Mouse (Mus musculus): ENCODE measurements around the gene Arhgef1. TPM values are rescaled to one million over a fixed set of nuclear protein-coding genes. Genes with fewer than 3 reads are reported as not detected.
"Not testable (repeated sequence)": the region's sequence is repeated elsewhere in the genome, so short reads cannot be mapped to it uniquely, and the experiment has no call there.

The Arhgef1 gene
- polyA plus RNA-seq, 1 experiment from 2014 or later = 91.8 TPM

DNA sequence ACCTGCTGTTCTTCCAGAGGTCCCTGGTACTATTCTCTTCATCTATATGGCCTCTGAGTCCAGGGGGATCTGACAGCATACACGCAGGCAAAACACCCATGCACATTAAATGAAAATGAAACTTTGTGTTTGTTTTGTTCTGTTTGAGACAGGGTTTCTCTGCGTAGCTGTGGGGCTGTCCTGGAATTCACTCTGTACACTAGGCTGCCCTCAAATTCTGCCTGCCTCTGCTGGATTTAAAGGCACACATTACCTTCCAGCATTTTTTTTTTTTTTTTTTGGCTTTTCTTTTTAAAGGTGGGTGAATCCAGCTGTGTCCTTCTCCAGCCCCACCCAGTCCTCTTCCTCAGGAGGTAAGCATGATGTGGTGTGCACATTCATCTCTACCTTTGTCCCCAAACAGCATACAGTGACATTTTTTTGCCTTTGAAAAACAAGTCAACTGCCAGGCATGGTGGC, 10.6 kb upstream of the Arhgef1 start:
- Histone ChIP-seq H3K9ac (no peak overlapping the region), H3K9me3 (replicated peaks) (no peaks in the 10 kb centered on the region), H3K27ac (no peak overlapping the region), H3K36me3 (peaks cover 30% of the 10 kb centered on the region), H3K4me1 (peaks cover 8% of the 10 kb centered on the region), H3K4me3 (no peak overlapping the region), H3K4me2 (replicated peaks) (no peak overlapping the region), H3K27me3 (no peaks in the 10 kb centered on the region)
- ATAC-seq (ENCODE audit: low FRiP score) = no peak
- WGBS = 75% methylated on average over 2 of the region's 2 CpGs

GRCm38 (mm10) chr7:24895749-24896148, 7.0 kb upstream of the Arhgef1 start:
- H3K9ac ChIP-seq; H3K27ac ChIP-seq; H3K4me3 ChIP-seq; H3K36me3 ChIP-seq; H3K9me3 ChIP-seq (replicated peaks); H3K27me3 ChIP-seq; ATAC-seq (ENCODE audit: low FRiP score); H3K4me1 ChIP-seq; H3K4me2 ChIP-seq (replicated peaks): not testable (repeated sequence)
- WGBS = 90% methylated on average over 2 of the region's 2 CpGs

DNA sequence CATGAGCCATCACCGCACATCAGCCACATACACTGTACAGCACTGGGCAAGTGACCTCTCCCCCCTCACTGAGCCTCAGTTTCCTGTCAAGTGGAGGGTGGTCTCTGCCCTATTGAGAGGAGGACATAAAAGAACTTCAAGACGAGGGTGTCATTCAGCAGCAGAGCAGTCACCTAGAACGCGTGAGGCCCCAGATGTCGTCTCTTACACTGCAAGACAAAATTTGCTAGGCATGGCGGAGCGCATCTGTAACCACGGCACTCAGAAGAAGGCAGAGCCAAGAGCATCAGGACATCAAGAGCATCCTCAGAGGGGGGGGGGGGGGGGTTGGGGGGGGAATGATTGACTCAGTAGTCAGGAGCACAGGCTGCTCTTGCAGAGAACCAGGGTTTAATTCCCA, 6.4 kb upstream of the Arhgef1 start:
- no peak overlapping the region for H3K27ac ChIP-seq
- ATAC-seq (ENCODE audit: low FRiP score) = no peak
- no peak overlapping the region for H3K4me3 ChIP-seq
- H3K9me3 ChIP-seq (replicated peaks) = no peaks in the 10 kb centered on the region
- H3K9ac ChIP-seq = no peak overlapping the region
- H3K36me3 ChIP-seq = no peaks in the 10 kb centered on the region
- H3K4me2 ChIP-seq (replicated peaks) = no peak overlapping the region
- no peaks in the 10 kb centered on the region for H3K4me1 ChIP-seq
- WGBS = 72% methylated on average over 8 of the region's 8 CpGs
- H3K27me3 ChIP-seq = no peaks in the 10 kb centered on the region

- Histone ChIP-seq H3K9me3 (replicated peaks) (no peaks in the 10 kb centered on the region), H3K4me3 (no peak within 1 kb of the TSS), H3K9ac (no peak within 1 kb of the TSS), H3K36me3 (no peaks in the 10 kb centered on the region), H3K27ac (no peak within 1 kb of the TSS), H3K4me1 (no peaks in the 10 kb centered on the region), H3K4me2 (replicated peaks) (no peak within 1 kb of the TSS), H3K27me3 (no peaks in the 10 kb centered on the region)
- WGBS = 79% methylated on average over 12 of the region's 12 CpGs
- ATAC-seq (ENCODE audit: low FRiP score) = no peak
These were observed 5.5 kb upstream of the Arhgef1 start, which contains the start of gene Cd79a for GRCm38 (mm10) chr7:24897224-24897623. Gene Cd79a, plus strand, starts transcription at chr7:24897381.

- H3K9me3 ChIP-seq (replicated peaks) = no peaks in the 10 kb centered on the region
- H3K9ac ChIP-seq = no peak overlapping the region
- 79% methylated on average over 5 of the region's 5 CpGs for WGBS
- ATAC-seq (ENCODE audit: low FRiP score) = no peak
- no peak overlapping the region for H3K27ac ChIP-seq
- no peak overlapping the region for H3K4me3 ChIP-seq
- no peaks in the 10 kb centered on the region for H3K27me3 ChIP-seq
- no peak overlapping the region for H3K4me2 ChIP-seq (replicated peaks)
- no peaks in the 10 kb centered on the region for H3K36me3 ChIP-seq
- H3K4me1 ChIP-seq = peaks cover 2% of the 10 kb centered on the region; the same call in 1 of the 2 replicates
These were observed 4.8 kb upstream of the Arhgef1 start for GRCm38 (mm10) chr7:24897959-24898358.

GRCm38 (mm10) chr7:24901114-24901513, 1.6 kb upstream of the Arhgef1 start:
- ATAC-seq (ENCODE audit: low FRiP score) = no peak
- no peaks in the 10 kb centered on the region for H3K9me3 ChIP-seq (replicated peaks)
- H3K4me3 ChIP-seq = no peak overlapping the region
- no peaks in the 10 kb centered on the region for H3K27me3 ChIP-seq
- no peak overlapping the region for H3K4me2 ChIP-seq (replicated peaks)
- WGBS = 71% methylated on average over 6 of the region's 6 CpGs
- no peak overlapping the region for H3K27ac ChIP-seq
- peaks cover 18% of the 10 kb centered on the region for H3K4me1 ChIP-seq
- H3K9ac ChIP-seq = no peak overlapping the region
- H3K36me3 ChIP-seq = no peaks in the 10 kb centered on the region

- Histone ChIP-seq H3K4me1 (peaks cover 25% of the 10 kb centered on the region), H3K9ac (no peak overlapping the region), H3K36me3 (no peaks in the 10 kb centered on the region), H3K4me3 (no peak overlapping the region), H3K9me3 (replicated peaks) (no peaks in the 10 kb centered on the region), H3K4me2 (replicated peaks) (0 out of 2 replicates have a peak overlapping the region, but pooled peaks have one; percentile 82), H3K27me3 (no peaks in the 10 kb centered on the region), H3K27ac (peak overlapping the region; percentile 71; the same call in 1 of the 2 replicates)
- no peak for ATAC-seq (ENCODE audit: low FRiP score)
- 71% methylated on average over 1 of the region's 1 CpGs for WGBS
These were observed 870 bp upstream of the Arhgef1 start for GRCm38 (mm10) chr7:24901842-24902241.

GRCm38 (mm10) chr7:24902264-24902629, 465 bp upstream of the Arhgef1 start:
- 50% methylated on average over 2 of the region's 2 CpGs for WGBS
- Histone ChIP-seq H3K4me3 (peak overlapping the region; percentile 67), H3K4me1 (peaks cover 29% of the 10 kb centered on the region), H3K9ac (peak overlapping the region; percentile 81), H3K4me2 (replicated peaks) (peak overlapping the region; percentile 82), H3K36me3 (no peaks in the 10 kb centered on the region), H3K27me3 (no peaks in the 10 kb centered on the region), H3K9me3 (replicated peaks) (no peaks in the 10 kb centered on the region), H3K27ac (peak overlapping the region; percentile 71)
- ATAC-seq (ENCODE audit: low FRiP score) = no peak

DNA sequence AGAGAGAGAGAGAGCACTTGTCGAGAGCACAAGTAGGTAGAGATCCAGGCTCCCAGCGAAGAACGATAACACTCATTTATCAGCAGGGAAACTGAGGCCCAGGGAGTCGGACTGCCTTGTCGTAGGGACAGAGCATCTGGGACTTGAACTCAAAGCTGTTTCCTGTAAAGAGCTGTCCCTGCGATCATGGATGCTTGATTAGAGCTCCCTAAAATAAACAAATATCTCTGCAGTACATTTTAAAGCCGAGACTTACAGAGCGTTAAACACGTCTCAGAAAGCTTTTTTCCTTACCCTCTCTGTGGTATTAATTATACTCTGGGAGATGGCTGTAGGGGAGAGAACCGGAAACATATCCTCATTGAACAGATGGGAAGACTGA, 723 bp downstream of the Arhgef1 start:
- Histone ChIP-seq H3K27me3 (no peaks in the 10 kb centered on the region), H3K4me3 (peak overlapping the region; percentile 67), H3K9ac (0 out of 2 replicates have a peak overlapping the region, but pooled peaks have one; percentile 75), H3K4me2 (replicated peaks) (peak overlapping the region; percentile 82), H3K36me3 (peaks cover 9% of the 10 kb centered on the region), H3K9me3 (replicated peaks) (no peaks in the 10 kb centered on the region), H3K4me1 (peaks cover 33% of the 10 kb centered on the region), H3K27ac (no peak overlapping the region)
- 44% methylated on average over 10 of the region's 10 CpGs for WGBS
- ATAC-seq (ENCODE audit: low FRiP score) = no peak

GRCm38 (mm10) chr7:24904070-24904483, 1.4 kb downstream of the Arhgef1 start:
- peaks cover 15% of the 10 kb centered on the region for H3K36me3 ChIP-seq

DNA sequence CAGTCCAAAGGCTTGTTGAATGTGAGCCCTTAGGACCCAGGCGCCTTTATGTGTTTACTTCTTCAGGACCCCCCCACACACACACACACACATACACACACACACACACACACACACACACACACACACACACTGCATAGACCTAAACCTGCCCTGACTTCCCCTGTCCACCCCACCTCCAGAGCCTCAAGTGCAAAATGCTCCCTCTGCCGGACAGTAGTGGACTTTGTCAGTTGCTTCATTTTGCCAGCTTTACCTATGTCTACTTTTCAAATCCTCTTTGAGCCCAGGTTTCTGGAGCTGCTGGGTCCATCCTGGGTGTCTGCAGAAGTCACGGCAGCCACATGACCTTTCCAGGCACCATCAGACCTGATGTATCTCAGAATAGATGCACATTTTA, 2.2 kb downstream of the Arhgef1 start:
- H3K4me3 ChIP-seq = peak overlapping the region; percentile 67
- H3K36me3 ChIP-seq = peaks cover 22% of the 10 kb centered on the region
- H3K27me3 ChIP-seq = no peaks in the 10 kb centered on the region
- no peaks in the 10 kb centered on the region for H3K9me3 ChIP-seq (replicated peaks)
- H3K27ac ChIP-seq = 0 out of 2 replicates have a peak overlapping the region, but pooled peaks have one; percentile 73
- peak overlapping the region; percentile 82 for H3K4me2 ChIP-seq (replicated peaks)
- peaks cover 33% of the 10 kb centered on the region for H3K4me1 ChIP-seq
- WGBS = 10% methylated on average over 3 of the region's 3 CpGs
- ATAC-seq (ENCODE audit: low FRiP score) = 0 out of 2 replicates have a peak, but pooled peaks have one; percentile 10
- H3K9ac ChIP-seq = peak overlapping the region; percentile 75

More at GRCm38 (mm10) chr7:24904070-24904483, 1.4 kb downstream of the Arhgef1 start:
- under 1% methylated on average over 29 of the region's 30 CpGs for WGBS
- peak; percentile 96 for ATAC-seq (ENCODE audit: low FRiP score)
- H3K4me1 ChIP-seq = peaks cover 33% of the 10 kb centered on the region
- H3K4me3 ChIP-seq = peak overlapping the region; percentile 67
- no peaks in the 10 kb centered on the region for H3K27me3 ChIP-seq
- H3K9me3 ChIP-seq (replicated peaks) = no peaks in the 10 kb centered on the region
- peak overlapping the region; percentile 82 for H3K4me2 ChIP-seq (replicated peaks)
- peak overlapping the region; percentile 73 for H3K27ac ChIP-seq
- H3K9ac ChIP-seq = peak overlapping the region; percentile 75

- 42% methylated on average over 6 of the region's 6 CpGs for WGBS
- no peak for ATAC-seq (ENCODE audit: low FRiP score)
- no peak overlapping the region for H3K4me3 ChIP-seq
- peak overlapping the region; percentile 1; the same call in 1 of the 2 replicates for H3K27ac ChIP-seq
- H3K27me3 ChIP-seq = no peaks in the 10 kb centered on the region
- H3K9me3 ChIP-seq (replicated peaks) = no peaks in the 10 kb centered on the region
- peaks cover 33% of the 10 kb centered on the region for H3K4me1 ChIP-seq
- H3K36me3 ChIP-seq = peaks cover 28% of the 10 kb centered on the region
- peak overlapping the region; percentile 10; the same call in 1 of the 2 replicates for H3K9ac ChIP-seq
- 0 out of 2 replicates have a peak overlapping the region, but pooled peaks have one; percentile 17 for H3K4me2 ChIP-seq (replicated peaks)
These were observed 3.8 kb downstream of the Arhgef1 start for GRCm38 (mm10) chr7:24906551-24906950.

DNA sequence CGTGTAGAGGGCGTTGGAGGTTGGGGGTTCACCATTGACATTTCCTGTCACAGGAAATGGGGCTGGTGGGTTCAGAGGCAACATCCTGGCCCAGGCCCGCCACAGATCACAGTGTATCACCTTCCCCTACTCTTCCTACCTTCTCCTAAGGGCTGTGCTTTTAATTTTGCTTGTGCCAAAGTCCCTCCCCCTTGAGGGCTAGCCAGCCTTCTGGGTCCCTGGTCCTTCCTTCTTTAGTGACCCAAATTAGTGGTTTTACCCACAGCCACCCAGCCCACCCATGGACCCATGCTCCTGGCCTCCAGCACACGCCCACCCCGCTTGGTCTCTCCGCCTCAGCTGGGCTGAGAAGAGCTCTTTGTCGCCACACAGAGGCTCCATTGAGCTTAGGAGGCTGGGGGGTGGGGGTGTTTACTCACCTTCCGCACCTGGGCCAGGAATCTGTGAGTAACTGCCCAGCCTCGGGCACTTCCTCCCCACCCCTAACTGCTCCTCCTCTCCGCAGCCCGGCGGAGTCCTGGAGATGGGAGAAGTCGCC, 4.6 kb downstream of the Arhgef1 start:
- H3K27me3 ChIP-seq = no peaks in the 10 kb centered on the region
- peak overlapping the region; percentile 17; the same call in 1 of the 2 replicates for H3K4me2 ChIP-seq (replicated peaks)
- no peak overlapping the region for H3K27ac ChIP-seq
- no peak for ATAC-seq (ENCODE audit: low FRiP score)
- H3K4me1 ChIP-seq = peaks cover 33% of the 10 kb centered on the region
- H3K4me3 ChIP-seq = no peak overlapping the region
- H3K36me3 ChIP-seq = peaks cover 33% of the 10 kb centered on the region
- no peaks in the 10 kb centered on the region for H3K9me3 ChIP-seq (replicated peaks)
- 32% methylated on average over 13 of the region's 13 CpGs for WGBS
- H3K9ac ChIP-seq = peak overlapping the region; percentile 10; the same call in 1 of the 2 replicates

All from hindbrain, embryonic 12.5 days (tissue).